Mouse (Mus musculus): ENCODE measurements around the gene Ikbke. TPM values are rescaled to one million over a fixed set of nuclear protein-coding genes. Genes with fewer than 3 reads are reported as not detected.

Ikbke gene
- polyA plus RNA-seq, 1 experiment from 2014 or later: 3.9 TPM

GRCm38 (mm10) chr1:131246433-131247395 lies 32.7 kb downstream of the Ikbke start:
- DNase-seq (peak; percentile 41), ATAC-seq (peak; percentile 32)
- TF ChIP-seq CTCF (IDR thresholded peaks at IDR 0.05; ENCODE audit: low read depth) (peak; percentile 74), EP300 (IDR thresholded peaks at IDR 0.05; ENCODE audit: low read depth) (no peak)
- Histone ChIP-seq H3K36me3 (replicated peaks; ENCODE audit: insufficient read depth, low read length) (no peaks in the 10 kb centered on the region), H3K9ac (replicated peaks) (peak overlapping the region; percentile 41; the same call in 1 of the 2 replicates), H3K27me3 (ENCODE audit: insufficient read depth, low read length) (peaks cover 27% of the 10 kb centered on the region), H3K4me3 (ENCODE audit: low read depth, low read length) (peak overlapping the region; percentile 64), H3K27ac (ENCODE audit: low read depth) (no peak overlapping the region), H3K9me3 (ENCODE audit: low read length) (no peaks in the 10 kb centered on the region), H3K4me2 (ENCODE audit: low read depth, low read length) (peak overlapping the region; percentile 94), H3K4me1 (ENCODE audit: insufficient read depth) (peaks cover 22% of the 10 kb centered on the region)
- 5% methylated on average over 7 of the region's 7 CpGs for WGBS (ENCODE audit: insufficient replicate concordance)

GRCm38 (mm10) chr1:131245926-131246325 lies 33.5 kb downstream of the Ikbke start:
- 4% methylated on average over 9 of the region's 9 CpGs for WGBS (ENCODE audit: insufficient replicate concordance)
- peaks cover 27% of the 10 kb centered on the region for H3K27me3 ChIP-seq (ENCODE audit: insufficient read depth, low read length)

GRCm38 (mm10) chr1:131245089-131245856 lies 34.1 kb downstream of the Ikbke start, which contains the start of gene Rassf5:
TSS of gene Rassf5 (minus strand) at chr1:131245258.
- peaks cover 22% of the 10 kb centered on the region for H3K4me1 ChIP-seq (ENCODE audit: insufficient read depth)
- DNase-seq: peak; percentile 77
- H3K9ac ChIP-seq (replicated peaks): peak within 1 kb of the TSS; percentile 65
- peaks cover 27% of the 10 kb centered on the region for H3K27me3 ChIP-seq (ENCODE audit: insufficient read depth, low read length)
- TF ChIP-seq CTCF (IDR thresholded peaks at IDR 0.05; ENCODE audit: low read depth) (no peak), EP300 (IDR thresholded peaks at IDR 0.05; ENCODE audit: low read depth) (no peak)
- ATAC-seq: peak; percentile 84
- peak within 1 kb of the TSS; percentile 29; the same call in 1 of the 2 replicates for H3K27ac ChIP-seq (ENCODE audit: low read depth)
- H3K36me3 ChIP-seq (replicated peaks; ENCODE audit: insufficient read depth, low read length): no peaks in the 10 kb centered on the region
- peak within 1 kb of the TSS; percentile 64 for H3K4me3 ChIP-seq (ENCODE audit: low read depth, low read length)
- 1% methylated on average over 40 of the region's 60 CpGs for WGBS (ENCODE audit: insufficient replicate concordance)
- peak within 1 kb of the TSS; percentile 94 for H3K4me2 ChIP-seq (ENCODE audit: low read depth, low read length)
- H3K9me3 ChIP-seq (ENCODE audit: low read length): no peaks in the 10 kb centered on the region

More at GRCm38 (mm10) chr1:131245926-131246325, 33.5 kb downstream of the Ikbke start:
- TF ChIP-seq CTCF (IDR thresholded peaks at IDR 0.05; ENCODE audit: low read depth): peak; percentile 59
- TF ChIP-seq EP300 (IDR thresholded peaks at IDR 0.05; ENCODE audit: low read depth): no peak
- H3K9me3 ChIP-seq (ENCODE audit: low read length): no peaks in the 10 kb centered on the region
- peak; percentile 54 for DNase-seq
- peak overlapping the region; percentile 94 for H3K4me2 ChIP-seq (ENCODE audit: low read depth, low read length)
- no peaks in the 10 kb centered on the region for H3K36me3 ChIP-seq (replicated peaks; ENCODE audit: insufficient read depth, low read length)
- ATAC-seq: peak; percentile 51
- H3K27ac ChIP-seq (ENCODE audit: low read depth): no peak overlapping the region
- peak overlapping the region; percentile 65; the same call in 1 of the 2 replicates for H3K9ac ChIP-seq (replicated peaks)
- peaks cover 22% of the 10 kb centered on the region for H3K4me1 ChIP-seq (ENCODE audit: insufficient read depth)
- H3K4me3 ChIP-seq (ENCODE audit: low read depth, low read length): peak overlapping the region; percentile 64

- TF ChIP-seq CTCF (IDR thresholded peaks at IDR 0.05; ENCODE audit: low read depth): no peak
- TF ChIP-seq EP300 (IDR thresholded peaks at IDR 0.05; ENCODE audit: low read depth): no peak
- WGBS (ENCODE audit: insufficient replicate concordance): 5% methylated on average over 57 of the region's 57 CpGs
- Histone ChIP-seq H3K36me3 (replicated peaks; ENCODE audit: insufficient read depth, low read length) (no peaks in the 10 kb centered on the region), H3K27ac (ENCODE audit: low read depth) (peak overlapping the region; percentile 29; the same call in 1 of the 2 replicates), H3K4me1 (ENCODE audit: insufficient read depth) (peaks cover 22% of the 10 kb centered on the region), H3K9me3 (ENCODE audit: low read length) (no peaks in the 10 kb centered on the region), H3K27me3 (ENCODE audit: insufficient read depth, low read length) (peaks cover 27% of the 10 kb centered on the region), H3K9ac (replicated peaks) (peak overlapping the region; percentile 65), H3K4me2 (ENCODE audit: low read depth, low read length) (peak overlapping the region; percentile 94), H3K4me3 (ENCODE audit: low read depth, low read length) (peak overlapping the region; percentile 64)
- DNase-seq (peak; percentile 29), ATAC-seq (peak; percentile 26; the same call in 1 of the 2 replicates)
These were observed 34.8 kb downstream of the Ikbke start for GRCm38 (mm10) chr1:131244536-131245088.

GRCm38 (mm10) chr1:131242956-131243355 lies 36.5 kb downstream of the Ikbke start:
- no peaks in the 10 kb centered on the region for H3K9me3 ChIP-seq (ENCODE audit: low read length)
- DNase-seq: no peak
- peaks cover 27% of the 10 kb centered on the region for H3K27me3 ChIP-seq (ENCODE audit: insufficient read depth, low read length)
- TF ChIP-seq EP300 (IDR thresholded peaks at IDR 0.05; ENCODE audit: low read depth) (no peak), CTCF (IDR thresholded peaks at IDR 0.05; ENCODE audit: low read depth) (no peak)
- no peak overlapping the region for H3K9ac ChIP-seq (replicated peaks)
- no peak overlapping the region for H3K27ac ChIP-seq (ENCODE audit: low read depth)
- 24% methylated on average over 6 of the region's 6 CpGs for WGBS (ENCODE audit: insufficient replicate concordance)
- H3K4me3 ChIP-seq (ENCODE audit: low read depth, low read length): no peak overlapping the region
- no peak for ATAC-seq
- peak overlapping the region; percentile 4; the same call in 1 of the 2 replicates for H3K4me2 ChIP-seq (ENCODE audit: low read depth, low read length)
- no peaks in the 10 kb centered on the region for H3K36me3 ChIP-seq (replicated peaks; ENCODE audit: insufficient read depth, low read length)
- H3K4me1 ChIP-seq (ENCODE audit: insufficient read depth): peaks cover 31% of the 10 kb centered on the region
